Mouse (Mus musculus) effector memory CD4-positive, alpha-beta T cell, adult 7 months (primary cell): Measurements from ENCODE around the gene Slitrk2. TPM values are rescaled to one million over a fixed set of nuclear protein-coding genes. Genes with fewer than 3 reads are reported as not detected.

ENCODE experiments used
- polyA plus RNA-seq: library from polyadenylated mRNA; unstranded; fragments of 100-300 nt; shearing (Covaris generic); gene quantifications from one replicate; pipeline ENCODE4 v1.2.1, GENCODE M21; 2017

Slitrk2 gene
- not detected for polyA plus RNA-seq

GRCm38 (mm10) chrX:66648911-66649620, at the start of gene Slitrk2:
Gene Slitrk2 (plus strand): TSS chrX:66649318.

